Mouse (Mus musculus) urinary bladder, postnatal 4 days (tissue): Measurements from ENCODE around the gene Prdm1.
A peak's percentile ranks its signal among the peaks of the same experiment; 100 is the strongest.

Source experiments
- DNase-seq, 2 experiments: peaks; one replicate each; pipeline ENCODE4 v3.0.0; 2021 to 2022; ENCODE audit warnings: low spot score in 2 of 2

The Prdm1 gene

DNA sequence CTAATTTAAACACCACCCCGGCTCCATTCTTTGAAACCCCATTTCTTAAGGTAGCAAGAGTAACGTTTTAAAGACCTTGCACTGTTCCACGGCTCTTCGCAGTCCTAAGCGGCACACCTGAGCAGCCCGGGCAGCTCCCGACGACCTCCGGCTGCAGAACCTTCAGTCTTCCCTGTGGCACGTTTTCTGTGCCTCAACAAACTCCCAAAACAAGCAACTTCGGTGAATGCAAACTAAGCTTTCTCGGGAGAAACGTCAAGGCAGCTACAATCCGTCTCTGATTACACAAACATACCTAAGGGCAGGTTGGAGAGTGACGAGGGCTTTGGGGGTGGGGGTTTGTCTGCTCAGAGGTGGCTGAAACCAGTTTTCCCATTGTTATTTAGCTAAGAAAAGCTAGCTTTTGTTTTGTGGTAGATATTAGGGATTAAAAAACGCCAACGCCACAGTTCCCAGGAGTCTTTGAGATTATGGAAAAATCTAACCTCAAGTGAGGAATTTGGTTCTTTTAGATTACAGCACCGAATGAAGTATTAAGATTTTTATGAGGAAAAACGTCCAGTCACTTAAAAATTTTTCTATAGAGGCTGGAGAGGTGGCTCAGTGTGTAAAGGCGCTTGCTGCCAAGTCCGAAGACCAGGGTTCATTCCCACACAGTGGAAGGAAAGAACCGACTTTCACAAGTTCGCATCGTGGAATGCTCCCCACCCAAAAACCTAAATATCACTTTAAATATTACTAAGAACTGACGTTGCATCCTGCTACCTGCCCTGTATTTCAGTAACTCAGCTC is at the start of gene Prdm1:
Gene Prdm1, minus strand, starts transcription at position 211 of the 792 bp plus-strand sequence.
- DNase-seq, result no peak

DNA sequence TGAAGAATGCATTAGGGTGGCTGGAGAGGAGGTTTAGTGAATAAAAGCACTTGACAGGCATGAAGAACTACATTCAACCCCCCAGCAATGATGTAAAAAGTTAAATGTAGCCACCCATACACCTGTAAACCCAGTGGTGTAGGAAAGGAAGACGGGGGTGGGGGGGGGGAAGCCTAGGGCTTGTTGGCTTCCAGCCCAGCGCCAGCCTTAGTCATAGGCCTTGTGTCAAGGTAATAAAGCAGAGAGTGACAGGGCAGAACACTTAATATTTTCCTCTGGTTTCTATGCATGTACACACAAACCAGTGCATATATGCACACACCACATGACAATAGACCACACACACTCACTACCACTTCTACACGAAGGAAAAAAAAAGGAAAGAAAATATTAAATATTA is 37.7 kb upstream of the Prdm1 start:
- no peak for DNase-seq

DNA sequence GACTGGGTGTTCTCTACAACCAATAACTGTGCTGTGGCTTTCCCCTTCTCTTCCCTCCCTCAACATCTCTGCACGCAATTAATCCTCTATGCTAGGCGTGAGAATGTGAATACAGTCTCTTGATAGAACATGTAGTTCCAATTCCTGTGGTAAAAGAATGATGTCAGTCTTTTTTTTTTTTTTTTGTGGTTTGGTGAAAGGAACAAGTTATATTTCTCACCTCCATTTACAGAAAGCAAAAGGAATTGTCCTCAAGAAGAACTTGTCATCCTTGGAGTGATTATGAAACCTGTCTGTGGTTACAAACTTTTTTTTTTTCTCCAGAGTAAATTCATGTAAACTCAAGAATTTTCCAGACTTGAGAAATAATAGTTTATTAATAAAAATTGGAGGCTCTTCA is 36.8 kb upstream of the Prdm1 start:
- no peak for DNase-seq

DNA sequence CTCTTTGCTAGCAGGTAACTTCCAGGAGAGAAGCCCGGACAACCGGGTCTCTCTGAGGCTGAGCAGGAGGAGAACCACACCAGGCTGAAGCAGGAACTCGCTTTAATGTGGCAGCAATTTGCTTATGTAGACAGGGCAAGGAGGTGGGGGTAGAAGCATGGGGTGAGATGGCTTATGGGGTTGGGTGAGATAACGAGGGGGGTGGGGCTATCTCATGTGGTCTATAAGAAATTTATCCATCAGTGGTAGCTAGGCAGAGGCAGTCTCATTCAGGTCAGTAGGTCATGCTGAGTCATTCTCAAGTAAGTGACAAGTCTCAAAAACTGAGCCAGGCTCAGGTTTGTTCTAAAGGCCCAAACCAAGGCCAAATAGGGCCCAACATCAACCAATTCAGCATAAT is 28.5 kb upstream of the Prdm1 start:
- no peak for DNase-seq

DNA sequence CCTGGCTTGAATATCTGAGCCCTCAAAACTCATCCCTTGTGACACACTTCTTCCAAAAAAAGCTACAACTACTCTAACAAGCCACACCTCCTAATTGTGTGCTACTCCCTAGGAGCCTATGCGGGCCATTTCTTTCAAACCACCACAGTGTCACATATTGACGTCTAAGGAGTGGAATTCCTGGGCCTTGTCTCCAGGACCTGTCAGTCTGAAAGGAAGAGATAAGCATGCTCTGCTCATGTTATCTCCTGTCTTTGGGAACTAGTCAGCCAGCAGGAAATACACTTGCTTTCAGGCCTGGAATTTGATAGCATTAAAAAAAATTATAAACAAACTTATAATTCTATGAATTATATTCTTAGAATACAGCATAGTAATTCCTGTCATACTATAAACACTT is 27.0 kb upstream of the Prdm1 start:
- DNase-seq, result no peak

DNA sequence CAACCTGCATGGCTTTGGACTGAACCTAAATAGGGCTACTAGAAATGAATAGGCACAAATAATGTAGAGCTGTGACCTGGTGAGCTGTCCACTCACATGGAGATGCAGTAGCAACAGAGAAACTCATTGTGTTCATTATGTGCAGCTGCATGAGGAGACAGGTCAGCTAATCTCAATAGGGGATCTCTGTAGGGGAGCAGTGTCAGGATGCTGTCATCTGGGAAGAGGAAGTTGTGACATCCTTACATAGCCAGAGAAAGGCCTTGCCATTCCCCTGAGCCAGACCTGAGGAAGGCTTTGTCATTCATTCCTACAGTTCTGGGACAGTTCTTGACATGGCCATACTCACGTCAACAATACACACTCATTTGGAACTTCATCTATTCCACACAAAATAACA is 25.3 kb upstream of the Prdm1 start:
- DNase-seq, result no peak

DNA sequence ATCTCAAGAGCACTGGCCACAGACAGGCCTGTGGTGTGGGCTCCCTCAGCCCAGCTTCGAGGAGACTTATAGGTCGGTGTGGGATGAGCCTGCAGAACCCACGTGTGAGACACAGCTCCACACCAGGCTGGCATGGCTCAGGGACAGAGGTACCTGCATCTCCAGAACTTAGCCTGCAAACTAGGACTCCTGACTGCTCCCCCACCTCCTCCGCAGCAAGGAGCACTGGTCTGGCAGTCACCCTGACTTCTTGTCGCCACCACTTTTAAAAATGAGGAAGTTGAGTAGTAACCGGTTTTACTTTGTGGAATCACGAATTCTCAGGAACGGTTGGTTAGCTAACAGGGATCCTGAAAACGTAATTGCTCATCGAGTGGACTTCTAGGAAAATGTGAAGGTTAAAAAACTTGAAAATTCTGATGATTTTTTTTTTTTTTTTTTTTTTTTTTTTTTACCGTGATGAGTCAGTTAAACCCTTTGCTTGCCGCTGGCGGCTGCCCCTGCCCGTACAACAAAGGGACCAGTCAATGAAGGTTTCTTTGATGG is 10.8 kb upstream of the Prdm1 start:
- DNase-seq, result no peak

DNA sequence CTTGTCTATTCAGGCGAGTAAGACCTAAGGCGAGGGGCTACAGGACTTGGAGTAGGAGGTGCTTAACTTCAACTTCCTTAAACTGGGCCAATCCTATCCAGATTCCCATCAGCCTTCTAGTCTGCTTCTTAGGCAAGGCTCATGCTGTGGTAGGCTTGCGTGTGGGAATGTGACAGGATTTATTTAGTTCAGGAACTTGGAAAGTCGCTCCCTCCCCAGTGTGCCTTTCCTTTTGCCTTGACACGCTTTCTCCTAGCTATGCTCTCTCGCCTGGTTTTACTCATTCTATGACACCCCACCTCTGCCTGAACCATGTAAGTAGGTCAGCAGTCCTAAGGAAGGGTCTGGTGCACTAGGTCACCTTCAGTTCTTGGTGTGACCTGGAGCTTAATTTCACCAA is 9.8 kb upstream of the Prdm1 start:
- no peak for DNase-seq

DNA sequence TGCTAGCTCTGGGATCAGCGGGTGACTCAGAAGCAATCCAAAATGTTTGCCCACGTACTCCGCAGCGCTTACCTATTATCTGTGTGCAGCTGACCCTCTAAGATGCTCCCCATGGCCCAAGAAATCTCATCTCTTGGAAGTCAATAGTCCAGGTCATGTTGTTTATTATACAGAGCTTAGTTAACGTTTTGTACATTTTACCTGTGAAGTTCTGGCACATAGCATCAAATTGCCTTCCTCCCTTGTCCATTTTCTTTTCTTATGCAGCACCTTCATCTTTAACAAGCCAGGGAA is 1.7 kb upstream of the Prdm1 start:
- no peak for DNase-seq

DNA sequence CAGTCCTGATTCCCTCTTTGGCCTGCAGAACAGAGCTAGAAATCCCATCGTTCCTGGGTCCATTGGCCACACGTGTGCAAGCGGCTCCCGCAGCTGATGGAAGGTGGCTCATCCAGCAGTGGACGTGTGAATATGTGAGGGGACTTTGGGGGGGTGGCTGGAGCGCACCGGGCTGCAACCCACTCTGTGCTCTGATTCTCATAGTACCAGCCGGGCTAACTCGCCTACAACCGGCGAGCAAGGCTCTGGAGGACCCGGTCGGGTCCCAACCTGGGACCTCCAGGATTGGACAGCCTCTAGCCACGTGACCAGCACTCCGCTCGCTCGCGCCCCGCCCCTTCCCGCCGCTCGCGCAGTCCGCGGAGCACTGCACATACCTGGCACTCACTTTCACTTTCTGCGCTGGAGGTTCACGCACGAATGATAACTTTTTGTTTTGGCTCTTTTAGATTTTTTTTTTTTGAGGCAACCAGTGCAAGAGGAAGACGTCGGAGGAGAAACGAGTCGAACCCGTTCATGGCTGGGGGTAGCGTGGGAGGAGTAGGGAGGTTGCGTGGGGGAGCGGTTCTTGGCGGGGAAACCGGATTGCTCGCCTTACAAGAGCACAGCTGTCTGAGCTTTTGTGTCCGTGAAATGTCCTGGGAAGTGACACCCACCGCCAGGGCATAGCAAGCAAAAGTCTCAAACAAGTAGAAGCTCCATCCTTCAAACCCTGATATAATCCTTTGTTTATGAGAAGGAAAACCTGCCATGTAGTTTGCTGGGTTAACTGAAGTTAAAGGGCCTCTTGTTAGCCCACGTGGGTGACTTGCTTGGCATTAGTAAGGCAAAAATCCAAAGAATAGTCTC is 1.1 kb upstream of the Prdm1 start:
- DNase-seq, result peak; percentile 72 to 85

DNA sequence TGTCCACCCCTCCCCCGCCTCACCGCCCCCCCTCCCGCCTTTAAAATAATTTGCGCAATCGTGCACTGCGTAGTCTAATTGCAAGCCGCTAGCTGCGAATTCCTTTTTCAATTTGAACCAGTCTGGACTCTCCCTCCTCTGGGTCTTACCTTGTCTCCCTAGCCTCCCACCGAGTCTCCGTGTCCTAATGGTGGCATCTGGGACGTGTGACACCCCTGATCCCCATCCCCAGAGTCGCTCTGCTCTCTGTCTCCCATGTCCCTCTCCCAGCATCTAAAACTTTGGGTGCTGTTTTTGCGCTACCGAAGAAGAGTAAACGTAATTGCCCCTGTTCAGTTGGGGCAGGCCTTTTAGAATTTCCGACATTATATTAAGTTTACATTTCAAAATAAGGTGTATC is 650 bp downstream of the Prdm1 start:
- no peak for DNase-seq

DNA sequence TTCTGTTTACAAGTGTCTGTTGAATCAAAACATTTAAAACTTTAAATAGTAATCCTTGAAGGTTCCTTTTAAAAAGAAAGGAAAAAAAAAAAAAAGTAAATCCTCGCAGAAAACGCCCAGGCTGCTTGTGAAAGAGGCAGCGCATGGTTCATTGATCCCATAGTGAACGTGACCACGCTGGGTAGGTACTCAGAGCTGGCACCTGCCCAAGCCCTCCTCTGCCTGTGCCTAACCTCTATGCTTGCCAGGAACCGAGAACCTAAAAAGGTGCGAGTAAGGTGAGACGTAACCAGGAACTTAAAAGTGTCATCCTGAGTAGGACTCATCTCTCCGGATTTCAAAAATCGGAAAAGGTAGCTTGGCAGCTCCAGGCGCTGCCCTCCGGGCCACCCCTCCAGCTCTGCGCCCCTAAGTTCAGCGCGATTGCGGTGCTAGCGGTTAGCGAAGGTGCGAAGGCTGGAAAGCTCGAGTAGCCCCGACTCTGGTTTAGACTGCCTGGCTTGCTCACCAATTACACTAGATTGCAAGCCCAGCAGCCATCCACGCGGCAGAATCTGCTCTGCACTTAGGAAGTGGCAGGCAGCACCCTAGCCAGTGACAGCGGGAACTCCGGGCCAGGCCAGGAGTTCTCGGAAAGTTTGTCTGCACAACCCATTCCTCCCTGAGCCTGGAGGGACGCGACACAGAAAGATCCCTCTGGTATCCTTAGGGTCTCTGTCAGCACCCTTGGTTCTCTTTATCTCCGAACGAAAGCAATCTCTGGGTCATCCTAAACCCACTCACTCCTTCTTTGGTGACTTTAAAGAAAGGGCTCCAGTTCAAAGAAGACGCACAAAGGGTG is 1.3 kb downstream of the Prdm1 start:
- no peak for DNase-seq

DNA sequence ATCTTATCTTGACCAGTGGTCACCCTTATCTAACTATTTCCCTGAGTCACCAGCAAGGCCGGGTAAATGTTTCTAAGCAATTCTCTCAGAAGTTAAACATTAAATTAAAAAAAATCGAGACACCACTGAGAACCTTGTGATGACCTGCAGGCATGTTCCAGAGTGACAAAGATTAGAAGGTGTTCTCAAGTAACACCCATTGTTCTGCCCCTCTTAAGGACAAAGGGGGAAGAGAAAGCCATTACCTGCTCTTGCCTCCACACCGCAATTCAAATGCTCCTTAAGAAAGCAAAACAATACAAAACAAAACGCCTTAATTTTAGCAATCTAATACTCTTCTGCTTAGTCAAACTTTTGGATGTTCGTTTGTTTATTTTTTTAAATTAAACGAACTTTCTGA is 8.1 kb downstream of the Prdm1 start:
- no peak for DNase-seq

DNA sequence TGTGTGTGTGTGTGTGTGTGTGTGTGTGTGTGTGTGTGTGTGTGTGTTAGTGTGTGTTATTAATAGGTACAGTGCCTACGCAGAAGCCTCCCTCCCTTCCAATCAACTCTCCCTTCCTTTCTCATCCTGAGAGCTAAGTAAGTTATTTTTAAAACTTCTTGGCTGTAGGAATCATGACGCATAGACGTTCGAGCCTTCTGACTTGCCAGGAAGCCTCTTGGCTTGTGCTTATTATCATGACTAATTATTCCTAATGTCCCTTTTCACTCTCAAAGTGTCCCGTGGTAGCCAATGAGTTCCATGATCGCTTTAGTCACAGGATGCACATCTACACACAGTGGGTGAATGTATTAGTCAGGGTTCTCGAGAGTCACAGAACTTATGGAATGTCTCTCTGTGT is 9.7 kb downstream of the Prdm1 start:
- no peak for DNase-seq

DNA sequence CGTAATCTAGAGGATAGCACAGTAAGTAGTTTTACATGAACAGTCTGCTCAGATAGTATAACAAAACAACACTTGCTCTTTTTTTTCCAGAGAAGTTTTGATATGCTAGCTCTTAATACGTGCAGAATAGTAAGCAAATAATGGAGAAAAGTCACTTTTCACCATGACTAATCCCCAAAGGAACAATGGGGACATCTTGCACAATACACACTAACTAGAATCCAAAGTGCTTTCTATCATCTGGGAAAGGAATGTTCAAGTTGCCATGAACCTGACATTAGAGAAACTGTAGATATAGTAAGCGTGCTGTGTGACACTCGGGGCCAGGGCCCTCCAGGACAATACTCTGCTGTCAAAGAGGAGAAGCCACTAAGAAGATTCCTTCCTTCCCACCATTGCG is 15.2 kb downstream of the Prdm1 start:
- no peak for DNase-seq

DNA sequence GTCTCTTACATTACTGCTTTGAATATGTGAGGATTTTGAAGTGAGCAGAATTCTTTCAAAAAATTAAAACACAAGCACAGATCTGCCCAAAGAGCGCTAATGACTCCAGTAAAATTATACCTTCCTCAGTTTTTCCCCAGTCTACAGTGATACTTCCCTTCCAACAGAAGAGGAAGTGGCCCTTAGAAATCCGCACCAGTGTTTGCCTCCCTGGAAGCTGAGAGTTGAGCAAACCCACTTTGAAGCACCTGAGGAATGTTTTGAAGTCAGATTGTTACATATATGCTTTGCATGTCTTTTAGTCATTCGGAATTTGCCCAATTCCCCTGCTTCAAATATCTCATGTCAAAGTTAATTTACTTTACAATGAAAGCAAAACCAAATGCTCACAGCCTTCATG is 17.3 kb downstream of the Prdm1 start:
- DNase-seq, result no peak

DNA sequence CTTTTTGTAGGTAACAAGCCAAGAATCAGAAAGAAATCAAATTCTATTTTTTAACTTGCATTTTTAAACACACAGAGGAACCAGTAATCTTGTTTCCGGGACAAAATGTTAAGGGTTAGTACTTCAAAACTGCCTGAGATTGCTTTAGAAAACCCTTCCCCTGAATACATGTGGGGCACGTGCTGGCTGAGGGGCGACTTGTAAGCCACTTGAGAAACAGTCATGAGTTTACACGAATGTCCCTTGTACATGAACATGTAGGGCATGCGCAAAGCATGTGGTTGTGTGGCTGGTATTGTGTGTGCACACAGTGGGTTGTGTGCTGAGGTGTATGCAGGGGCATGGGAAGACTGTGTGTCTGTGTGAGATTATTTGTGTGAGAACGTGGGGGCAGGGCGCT is 19.7 kb downstream of the Prdm1 start:
- no peak for DNase-seq

DNA sequence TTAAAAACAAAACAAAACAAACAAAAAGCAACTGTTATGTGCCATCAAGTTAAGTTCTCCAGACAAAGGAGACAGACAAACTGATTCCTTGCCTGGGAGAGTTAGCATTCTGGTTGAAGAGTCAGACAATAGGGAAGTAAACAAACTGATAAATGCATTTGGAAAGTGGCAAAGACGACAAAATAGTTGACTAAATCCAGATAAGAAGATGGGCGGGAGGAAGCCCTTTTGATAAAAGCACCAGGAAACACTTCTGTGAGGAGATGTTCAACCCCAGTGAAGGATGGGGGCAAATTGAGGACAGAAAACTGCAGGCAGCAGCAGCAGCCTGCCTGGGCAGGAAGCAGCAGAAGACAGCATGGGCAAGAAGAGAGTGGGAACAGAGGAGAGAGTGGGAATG is 20.3 kb downstream of the Prdm1 start:
- no peak for DNase-seq

DNA sequence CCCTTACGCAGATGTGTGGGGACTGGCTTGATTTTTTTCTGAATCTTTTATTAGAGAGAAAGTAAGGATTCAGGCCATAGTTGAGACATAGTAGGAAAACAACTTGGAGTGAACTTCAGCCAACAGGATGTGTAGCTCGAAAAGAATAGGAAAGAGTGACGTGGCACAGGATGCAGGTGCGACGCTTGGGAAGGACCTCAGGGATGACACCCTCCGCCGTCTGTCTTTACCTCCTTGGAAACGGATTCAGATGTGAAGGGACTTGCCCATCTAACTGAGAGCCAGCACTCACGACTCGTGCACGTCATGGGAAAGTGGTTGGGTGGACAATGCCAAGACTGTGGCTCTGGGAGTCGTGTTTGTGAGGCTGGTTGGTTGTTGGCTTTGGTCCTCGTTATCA is 25.4 kb downstream of the Prdm1 start:
- no peak for DNase-seq

DNA sequence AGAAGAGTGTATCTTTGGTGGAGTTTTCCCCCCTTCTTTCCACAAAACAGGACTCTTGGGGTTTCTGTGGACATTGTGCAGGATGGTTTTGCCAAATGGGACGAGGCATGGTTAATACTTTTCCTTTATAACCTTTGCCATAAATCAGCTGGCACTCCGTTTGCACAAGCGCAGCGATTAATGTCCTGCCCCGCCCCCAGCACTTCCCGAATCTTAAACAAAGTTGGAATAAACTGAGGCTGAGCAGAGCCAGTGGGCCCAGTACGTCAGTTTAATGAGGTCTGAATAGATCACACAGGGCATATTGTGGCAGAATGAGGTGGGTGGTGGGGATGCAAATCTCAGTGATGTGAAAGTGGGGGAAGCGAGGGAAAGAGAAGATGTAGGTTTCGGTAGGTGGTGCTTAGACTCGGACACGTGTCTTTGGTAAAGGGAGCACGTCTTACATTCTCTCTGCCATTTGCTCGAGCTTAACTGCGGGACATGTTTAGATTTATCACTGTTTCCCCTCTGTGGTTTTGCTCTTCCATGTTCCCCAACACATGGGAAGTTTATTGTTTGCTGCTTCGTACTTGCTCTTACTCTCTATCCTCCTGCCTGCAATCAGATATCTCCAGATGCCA is 28.3 kb downstream of the Prdm1 start:
- no peak for DNase-seq

DNA sequence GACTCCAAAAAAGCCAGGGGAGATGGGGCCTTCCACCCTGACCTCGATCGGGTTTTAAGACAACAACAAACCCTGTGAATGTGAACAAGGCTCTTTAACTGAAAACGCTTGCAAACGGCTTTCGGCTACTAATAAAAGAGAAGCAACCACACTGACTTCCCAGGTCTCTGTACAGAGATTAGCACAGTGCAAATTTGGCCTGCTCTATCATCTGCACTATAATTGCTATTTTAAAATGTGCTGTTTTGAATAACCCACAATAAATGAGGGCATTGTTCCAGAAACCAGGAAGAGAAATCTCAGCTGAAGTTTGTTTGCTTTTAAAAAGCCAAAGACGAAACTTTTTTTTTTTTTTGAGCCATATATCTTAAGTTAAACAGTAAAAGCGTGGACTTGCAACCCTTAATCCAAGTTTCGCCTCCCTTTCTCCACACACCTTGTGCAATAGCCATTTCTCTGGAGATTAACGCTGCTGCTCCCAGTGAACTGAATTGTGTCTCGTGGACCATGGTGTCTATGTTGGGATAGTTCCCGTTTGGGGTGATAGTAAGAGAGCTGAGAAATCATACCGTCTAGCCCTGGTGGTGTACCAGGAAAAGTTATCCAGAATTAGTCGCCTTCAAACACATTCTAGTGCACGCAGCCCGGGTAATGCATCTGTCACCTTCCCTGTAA is 34.3 kb downstream of the Prdm1 start:
- DNase-seq, result no peak
